Mouse (Mus musculus) heart, embryonic 16.5 days (tissue): ENCODE measurements around the gene Epb41l3. TPM values are rescaled to one million over a fixed set of nuclear protein-coding genes. Genes with fewer than 3 reads are reported as not detected.

Experiments
- ATAC-seq: fragments of 200-750 bp; cut with Nextera tagmentation; replicated peaks from 2 replicates; pipeline ENCODE4 v1.8.0; 2017; ENCODE audit warnings: moderate number of reproducible peaks; ENCODE audit not compliant: insufficient read depth, low FRiP score; ENCODE audit errors: extremely low read depth
- H3K27ac ChIP-seq: fragments of 300-500 bp; sonication (generic); 2 replicates; pipeline ENCODE4 v1.5.1; 2014; ENCODE audit warnings: mild to moderate bottlenecking, low read length, control low read depth, moderate library complexity
- H3K27me3 ChIP-seq: fragments of 300-500 bp; sonication (generic); 2 replicates; pipeline ENCODE4 v1.6.1; 2014; ENCODE audit warnings: low read length, mixed read lengths; ENCODE audit not compliant: control insufficient read depth, insufficient read depth
- H3K36me3 ChIP-seq: fragments of 300-500 bp; sonication (generic); 2 replicates; pipeline ENCODE4 v1.6.1; 2014; ENCODE audit not compliant: control insufficient read depth, insufficient read depth
- H3K4me1 ChIP-seq: fragments of 300-500 bp; sonication (generic); 2 replicates; pipeline ENCODE4 v1.6.1; 2014; ENCODE audit warnings: low read length, mixed read lengths; ENCODE audit not compliant: control insufficient read depth, insufficient read depth
- H3K4me2 ChIP-seq: fragments of 300-500 bp; sonication (generic); 2 replicates; pipeline ENCODE4 v1.6.1; 2014; ENCODE audit warnings: low read depth, mild to moderate bottlenecking, control low read depth, low read length
- H3K4me3 ChIP-seq: fragments of 300-500 bp; sonication (generic); 2 replicates; pipeline ENCODE4 v1.5.1; 2014; ENCODE audit warnings: mild to moderate bottlenecking, control low read depth, low read length
- H3K9ac ChIP-seq: fragments of 300-500 bp; sonication (generic); 2 replicates; pipeline ENCODE4 v1.6.1; 2014; ENCODE audit warnings: low read length, control low read depth
- H3K9me3 ChIP-seq: fragments of 300-500 bp; sonication (generic); replicated peaks from 2 replicates; pipeline ENCODE4 v1.6.1; 2016; ENCODE audit warnings: low read length; ENCODE audit not compliant: control insufficient read depth
- WGBS: fragments of 180-500 bp; shearing (Covaris S2); extraction: QIAGEN DNeasy Blood & Tissue Kit; methylation state at CpG from one replicate; pipeline ENCODE4 v1.1.7; 2014; 5-methylcytosine and 5-hydroxymethylcytosine counted together
- polyA plus RNA-seq: library from polyadenylated mRNA; unstranded; fragments of >200 nt; fragmentation: Nextera tagmentation; extraction: Ambion mirVana; gene quantifications from 2 replicates; pipeline ENCODE4 v1.2.1, GENCODE M21; 2015

Epb41l3 gene
- polyA plus RNA-seq, 1 experiment from 2014 or later: 94.6 TPM

- Histone ChIP-seq H3K4me1 (0 out of 2 replicates have a peak, but pooled peaks cover under 1% of the 10 kb centered on the region), H3K4me3 (no peak overlapping the region), H3K9ac (no peak overlapping the region), H3K36me3 (no peaks in the 10 kb centered on the region), H3K27ac (no peak overlapping the region), H3K9me3 (no peaks in the 10 kb centered on the region), H3K27me3 (no peaks in the 10 kb centered on the region), H3K4me2 (no peak overlapping the region)
- WGBS: 77% methylated on average over 7 of the region's 7 CpGs
- no peak for ATAC-seq
Observed at GRCm38 (mm10) chr17:69127436-69127835, 52.0 kb downstream of the Epb41l3 start.

DNA sequence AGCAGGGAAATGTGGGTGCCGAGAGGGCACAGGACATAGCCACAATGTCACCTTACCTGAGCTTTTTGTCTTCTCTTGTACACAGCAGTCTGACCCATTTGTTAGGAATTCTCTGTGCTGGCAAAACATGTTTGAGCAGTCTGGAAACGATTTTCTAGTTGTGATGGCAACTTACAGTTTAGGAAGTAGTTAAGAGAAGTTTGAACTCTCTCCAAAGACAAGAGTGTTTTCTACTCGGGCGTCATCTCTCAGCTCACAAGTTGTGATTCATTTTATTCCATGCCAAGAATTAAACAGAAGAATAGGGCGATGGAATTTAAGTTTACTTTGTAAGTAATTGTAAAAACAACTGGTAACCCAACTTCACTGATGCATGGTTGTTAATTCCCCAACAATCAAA, 52.5 kb downstream of the Epb41l3 start:
- no peak overlapping the region for H3K4me2 ChIP-seq
- no peaks in the 10 kb centered on the region for H3K36me3 ChIP-seq
- no peak overlapping the region for H3K4me3 ChIP-seq
- no peak overlapping the region for H3K9ac ChIP-seq
- H3K4me1 ChIP-seq: no peaks in the 10 kb centered on the region
- no peaks in the 10 kb centered on the region for H3K27me3 ChIP-seq
- 48% methylated on average over 5 of the region's 5 CpGs for WGBS
- H3K27ac ChIP-seq: no peak overlapping the region
- ATAC-seq: no peak
- no peaks in the 10 kb centered on the region for H3K9me3 ChIP-seq

- Histone ChIP-seq H3K4me3 (no peak overlapping the region), H3K27ac (no peak overlapping the region), H3K4me2 (no peak overlapping the region), H3K27me3 (no peaks in the 10 kb centered on the region), H3K9me3 (no peaks in the 10 kb centered on the region), H3K4me1 (no peaks in the 10 kb centered on the region), H3K36me3 (no peaks in the 10 kb centered on the region), H3K9ac (no peak overlapping the region)
- no peak for ATAC-seq
- 65% methylated on average over 6 of the region's 6 CpGs for WGBS
Observed at GRCm38 (mm10) chr17:69129434-69129833, 54.0 kb downstream of the Epb41l3 start.

DNA sequence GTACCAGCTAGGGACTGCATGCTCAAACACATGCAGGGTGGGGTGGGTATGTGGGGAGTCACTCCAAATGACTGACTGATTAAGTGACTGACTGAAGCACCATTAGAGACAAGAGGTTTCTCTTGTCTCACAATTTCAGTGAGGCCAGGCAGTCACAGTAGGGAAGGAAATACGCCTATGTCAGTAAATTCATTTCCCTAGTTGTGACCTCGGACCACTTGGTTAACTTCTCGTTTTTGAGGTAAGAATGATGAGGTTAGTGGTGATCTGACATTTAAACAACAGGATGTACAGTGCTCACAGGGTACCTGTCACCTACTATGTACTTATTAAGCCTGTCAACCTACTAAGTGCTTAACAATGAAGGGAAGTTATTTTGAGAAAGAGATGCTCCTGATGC, 67.5 kb downstream of the Epb41l3 start:
- 70% methylated on average over 3 of the region's 3 CpGs for WGBS
- no peak overlapping the region for H3K27ac ChIP-seq

DNA sequence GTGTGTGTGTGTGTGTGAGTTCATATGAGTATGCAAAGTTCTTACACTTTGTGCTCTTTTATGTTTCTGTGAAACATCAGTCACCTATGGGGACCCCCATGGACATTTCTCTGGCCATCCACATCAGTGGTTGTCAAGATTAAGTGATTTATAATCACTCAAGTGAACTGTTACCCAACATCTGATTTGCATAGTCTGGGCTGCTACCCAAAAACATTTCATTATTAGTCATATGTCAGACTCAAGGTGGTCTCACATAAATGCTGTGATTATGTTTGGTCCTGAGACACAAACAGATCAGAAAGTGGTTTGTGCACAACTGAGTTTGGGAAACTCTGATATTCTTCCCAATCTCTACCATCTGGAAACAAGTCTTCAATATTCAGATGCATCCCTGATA, 75.3 kb downstream of the Epb41l3 start:
- Histone ChIP-seq H3K4me3 (no peak overlapping the region), H3K4me1 (peaks cover 8% of the 10 kb centered on the region), H3K9ac (no peak overlapping the region), H3K36me3 (no peaks in the 10 kb centered on the region), H3K4me2 (no peak overlapping the region), H3K27me3 (no peaks in the 10 kb centered on the region), H3K9me3 (no peaks in the 10 kb centered on the region), H3K27ac (no peak overlapping the region)
- ATAC-seq: no peak

More for the DNA sequence above, 67.5 kb downstream of the Epb41l3 start:
- ATAC-seq: no peak
- H3K4me3 ChIP-seq: no peak overlapping the region
- H3K9me3 ChIP-seq: no peaks in the 10 kb centered on the region
- H3K36me3 ChIP-seq: no peaks in the 10 kb centered on the region
- no peak overlapping the region for H3K4me2 ChIP-seq
- no peak overlapping the region for H3K9ac ChIP-seq
- H3K27me3 ChIP-seq: no peaks in the 10 kb centered on the region
- no peaks in the 10 kb centered on the region for H3K4me1 ChIP-seq

- Histone ChIP-seq H3K4me1 (peaks cover 10% of the 10 kb centered on the region), H3K9me3 (no peaks in the 10 kb centered on the region)
Observed at GRCm38 (mm10) chr17:69151281-69151680, 75.8 kb downstream of the Epb41l3 start.

GRCm38 (mm10) chr17:69155034-69155433, 79.6 kb downstream of the Epb41l3 start:
- Histone ChIP-seq H3K36me3 (no peaks in the 10 kb centered on the region), H3K9ac (no peak overlapping the region), H3K27me3 (no peaks in the 10 kb centered on the region), H3K4me1 (peaks cover 20% of the 10 kb centered on the region), H3K4me2 (no peak overlapping the region), H3K9me3 (no peaks in the 10 kb centered on the region), H3K27ac (no peak overlapping the region), H3K4me3 (no peak overlapping the region)
- WGBS: 83% methylated on average over 8 of the region's 8 CpGs
- no peak for ATAC-seq

More at GRCm38 (mm10) chr17:69151281-69151680, 75.8 kb downstream of the Epb41l3 start:
- Histone ChIP-seq H3K4me3 (no peak overlapping the region), H3K27me3 (no peaks in the 10 kb centered on the region), H3K9ac (no peak overlapping the region), H3K27ac (no peak overlapping the region), H3K36me3 (no peaks in the 10 kb centered on the region), H3K4me2 (no peak overlapping the region)
- 25% methylated on average over 3 of the region's 3 CpGs for WGBS
- no peak for ATAC-seq

- H3K9ac ChIP-seq: peak overlapping the region; percentile 88
- WGBS: under 1% methylated on average over 43 of the region's 58 CpGs
Observed at GRCm38 (mm10) chr17:69156522-69157100, 81.1 kb downstream of the Epb41l3 start.

DNA sequence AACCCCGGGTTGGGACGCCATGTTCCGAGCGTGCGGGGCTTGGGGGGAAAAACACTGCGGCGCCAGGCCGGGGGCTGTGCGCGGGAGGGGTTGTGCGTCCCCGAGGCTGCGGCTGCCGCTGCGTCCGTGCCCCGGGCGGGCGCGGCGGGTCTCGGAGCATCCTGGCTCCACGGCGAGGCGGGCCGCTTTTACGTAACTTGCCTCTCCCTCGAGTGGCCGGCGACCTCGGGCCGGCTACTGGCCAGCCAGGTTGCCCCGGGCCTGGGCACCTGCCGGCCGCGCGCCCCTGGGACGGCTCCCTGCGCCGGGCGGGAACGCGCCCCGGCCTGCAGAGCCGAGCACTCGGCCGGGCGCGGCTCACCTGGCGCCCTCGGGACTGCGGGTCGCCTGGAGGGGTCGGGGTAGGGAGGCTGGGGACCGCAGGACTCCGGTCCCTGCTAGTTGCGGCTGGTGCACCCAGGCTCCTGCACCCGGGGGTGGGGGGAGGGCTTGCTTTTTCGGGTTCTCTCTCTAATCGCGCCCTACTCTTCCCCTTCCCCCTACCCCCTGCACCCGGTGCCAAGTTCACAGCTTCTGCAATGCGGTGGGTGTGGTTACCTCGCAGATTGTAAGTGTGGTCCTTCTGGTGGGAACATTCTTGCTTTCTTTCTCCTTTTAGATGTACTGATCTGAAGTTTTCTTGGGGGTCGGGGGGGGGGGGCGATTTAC, 81.8 kb downstream of the Epb41l3 start:
- Histone ChIP-seq H3K9ac (peak overlapping the region; percentile 88), H3K27me3 (no peaks in the 10 kb centered on the region), H3K27ac (peak overlapping the region; percentile 86), H3K4me1 (peaks cover 20% of the 10 kb centered on the region), H3K4me2 (peak overlapping the region; percentile 74), H3K4me3 (peak overlapping the region; percentile 62), H3K9me3 (no peaks in the 10 kb centered on the region), H3K36me3 (no peaks in the 10 kb centered on the region)
- WGBS: under 1% methylated on average over 60 of the region's 66 CpGs
- ATAC-seq: peak; percentile 64

More at GRCm38 (mm10) chr17:69156522-69157100, 81.1 kb downstream of the Epb41l3 start:
- Histone ChIP-seq H3K36me3 (no peaks in the 10 kb centered on the region), H3K27me3 (no peaks in the 10 kb centered on the region), H3K27ac (peak overlapping the region; percentile 86), H3K4me3 (peak overlapping the region; percentile 62), H3K9me3 (no peaks in the 10 kb centered on the region), H3K4me1 (peaks cover 20% of the 10 kb centered on the region), H3K4me2 (peak overlapping the region; percentile 74)
- peak; percentile 84 for ATAC-seq
